Mouse (Mus musculus) testis, adult 2 months (tissue): Measurements from ENCODE around the gene 9430097D07Rik.

Source experiments
- CTCF ChIP-seq: fragments of 200-500 bp; IDR thresholded peaks from 2 replicates; pipeline ENCODE4 v1.5.1; 2012; ENCODE audit warnings: low read depth, mild to moderate bottlenecking, inconsistent platforms, low read length, moderate library complexity; ENCODE audit not compliant: control insufficient read depth, insufficient read depth, insufficient replicate concordance
- POLR2A ChIP-seq: fragments of 200-500 bp; IDR thresholded peaks from 2 replicates; pipeline ENCODE4 v1.6.1; 2012; ENCODE audit warnings: low read depth, mild to moderate bottlenecking, inconsistent platforms, low read length, moderate library complexity; ENCODE audit not compliant: control insufficient read depth

- TF ChIP-seq CTCF (no peak), POLR2A (no peak)
Measured at GRCm38 (mm10) chr2:32555484-32555883, 20.0 kb downstream of the 9430097D07Rik start.
